Mouse (Mus musculus): ENCODE results near the gene Zfp385a.

Gene Zfp385a

DNA sequence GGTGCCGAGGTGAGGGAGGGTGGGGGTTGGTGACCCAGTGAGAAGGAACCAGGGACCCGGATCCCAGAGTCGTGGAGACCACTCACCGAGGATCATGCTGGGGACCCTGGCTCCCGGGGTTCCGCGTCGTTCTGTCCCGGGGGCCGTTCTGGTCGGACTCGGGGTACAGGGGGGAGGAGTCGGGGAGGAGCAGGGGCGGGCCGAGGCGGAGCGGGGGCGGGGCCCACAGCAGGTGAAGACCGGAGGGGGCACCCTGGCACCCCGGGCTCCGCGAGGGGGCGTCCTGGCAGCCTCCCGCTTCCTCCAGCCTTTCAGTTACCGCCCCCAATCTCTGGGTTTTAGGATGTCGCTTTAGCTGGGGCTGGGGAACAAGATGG, at the start of gene Zfp385a:
Gene Zfp385a, minus strand, starts transcription at position 133 of the 377 bp plus-strand sequence.
- DNase-seq (ENCODE audit: low read depth): no peak

DNA sequence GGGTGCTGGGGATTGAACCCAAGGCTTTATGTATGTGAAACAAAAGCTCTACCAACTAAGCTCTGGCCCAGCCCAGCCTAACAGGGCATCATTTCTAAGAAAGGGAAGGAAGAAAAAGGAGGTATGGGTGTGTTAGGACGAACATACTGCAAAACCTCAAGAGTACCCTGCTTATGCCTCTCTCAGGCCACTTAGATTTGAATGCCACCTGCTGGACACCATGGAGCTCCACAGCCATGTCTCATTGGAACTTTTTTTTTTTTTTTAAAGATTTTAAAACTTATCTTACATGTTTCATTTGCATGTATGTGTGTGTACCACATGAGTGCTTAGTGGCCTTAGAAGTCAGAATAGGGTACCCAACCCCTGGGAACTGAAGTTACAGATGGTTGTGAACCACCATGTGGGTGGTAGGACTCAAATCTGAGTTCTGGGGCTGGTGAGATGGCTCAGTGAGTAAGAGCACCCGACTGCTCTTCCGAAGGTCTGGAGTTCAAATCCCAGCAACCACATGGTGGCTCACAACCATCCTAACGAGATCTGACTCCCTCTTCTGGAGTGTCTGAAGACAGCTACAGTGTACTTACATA, 48.8 kb upstream of the Zfp385a start:
- no peak for DNase-seq (ENCODE audit: low read depth)

DNA sequence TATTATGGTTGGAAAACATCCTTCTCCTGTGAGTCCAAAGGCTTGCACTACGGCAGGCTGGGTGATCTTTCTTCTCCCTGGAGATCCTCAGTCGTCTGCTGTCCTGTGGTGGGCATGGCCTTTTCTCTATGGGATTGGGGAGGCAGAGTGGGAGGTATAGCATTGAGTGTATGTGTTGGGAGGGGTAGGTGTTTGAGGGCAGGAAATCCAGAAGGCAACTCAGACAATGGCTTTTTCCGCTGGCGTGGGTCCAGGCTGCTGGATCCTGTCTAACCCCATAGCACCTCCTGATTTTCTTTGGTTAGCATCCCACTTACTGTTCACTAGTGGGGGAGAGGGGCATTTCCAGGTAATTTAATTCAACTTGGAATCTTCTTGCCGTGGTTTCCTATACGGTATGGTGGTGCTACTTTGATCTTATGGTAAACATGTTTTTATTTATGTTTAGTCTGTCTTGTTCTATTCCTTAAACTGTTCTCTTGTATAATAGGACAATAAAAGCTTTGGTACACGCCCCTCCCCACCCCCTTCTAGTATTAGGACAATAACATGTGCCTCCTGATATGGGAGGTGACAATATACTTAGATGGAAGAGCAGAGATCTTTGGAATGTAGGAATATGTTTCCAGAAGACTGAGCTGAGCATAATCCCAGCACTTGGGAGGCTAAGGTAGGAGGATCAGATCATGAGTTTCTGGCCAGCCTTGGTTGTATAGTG, 44.0 kb upstream of the Zfp385a start:
- no peak for DNase-seq (ENCODE audit: low read depth)

DNA sequence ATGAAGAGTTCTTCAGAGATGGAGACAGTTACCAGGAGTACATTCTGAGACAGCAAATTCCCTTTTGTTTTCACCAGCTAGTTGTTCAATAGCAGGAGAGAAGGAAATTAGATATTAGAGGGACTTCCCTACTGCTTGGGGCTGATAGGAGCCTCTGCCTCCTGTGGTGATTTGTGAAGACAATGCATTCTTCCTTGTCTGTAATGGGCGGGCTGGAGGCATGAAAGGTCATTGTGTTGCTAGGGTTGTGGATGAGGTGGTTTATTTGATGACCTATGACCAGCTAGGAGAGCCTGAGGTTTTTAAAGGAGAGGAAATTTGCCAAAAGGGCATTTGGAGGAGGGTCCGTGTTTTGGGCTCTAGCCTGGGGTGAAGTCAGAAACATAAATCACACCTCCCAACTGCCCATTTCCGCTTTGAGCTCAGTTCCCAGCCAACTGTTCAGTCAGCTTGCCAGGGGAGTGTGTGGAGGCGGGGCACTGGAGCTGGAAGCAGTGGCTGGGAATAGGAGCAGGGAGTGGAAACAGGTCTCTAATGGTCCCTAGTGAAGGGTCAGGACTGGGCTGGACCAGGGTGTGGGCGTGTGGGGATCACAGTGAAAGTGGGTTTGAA, 43.0 kb upstream of the Zfp385a start:
- no peak for DNase-seq (ENCODE audit: low read depth)

DNA sequence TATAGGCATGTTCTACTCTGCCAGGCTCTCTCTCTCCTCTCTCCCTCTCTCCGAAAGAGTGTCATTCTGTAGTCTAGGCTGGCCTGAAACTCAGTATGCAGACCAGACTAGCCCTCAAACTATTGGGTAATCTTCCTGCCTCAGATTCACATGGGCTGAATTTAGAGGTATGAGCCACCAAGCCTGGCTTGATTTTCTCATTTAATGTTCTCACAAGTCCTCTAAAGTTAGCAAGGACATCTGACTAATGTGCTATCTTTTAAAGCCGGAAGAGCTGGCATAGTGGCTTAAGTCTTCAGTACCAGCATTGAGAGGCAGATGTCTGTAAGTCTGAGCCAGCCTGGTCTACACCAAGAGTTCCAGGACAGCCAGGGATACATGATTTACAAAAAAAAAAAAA, 42.2 kb upstream of the Zfp385a start:
- no peak for DNase-seq (ENCODE audit: low read depth)

DNA sequence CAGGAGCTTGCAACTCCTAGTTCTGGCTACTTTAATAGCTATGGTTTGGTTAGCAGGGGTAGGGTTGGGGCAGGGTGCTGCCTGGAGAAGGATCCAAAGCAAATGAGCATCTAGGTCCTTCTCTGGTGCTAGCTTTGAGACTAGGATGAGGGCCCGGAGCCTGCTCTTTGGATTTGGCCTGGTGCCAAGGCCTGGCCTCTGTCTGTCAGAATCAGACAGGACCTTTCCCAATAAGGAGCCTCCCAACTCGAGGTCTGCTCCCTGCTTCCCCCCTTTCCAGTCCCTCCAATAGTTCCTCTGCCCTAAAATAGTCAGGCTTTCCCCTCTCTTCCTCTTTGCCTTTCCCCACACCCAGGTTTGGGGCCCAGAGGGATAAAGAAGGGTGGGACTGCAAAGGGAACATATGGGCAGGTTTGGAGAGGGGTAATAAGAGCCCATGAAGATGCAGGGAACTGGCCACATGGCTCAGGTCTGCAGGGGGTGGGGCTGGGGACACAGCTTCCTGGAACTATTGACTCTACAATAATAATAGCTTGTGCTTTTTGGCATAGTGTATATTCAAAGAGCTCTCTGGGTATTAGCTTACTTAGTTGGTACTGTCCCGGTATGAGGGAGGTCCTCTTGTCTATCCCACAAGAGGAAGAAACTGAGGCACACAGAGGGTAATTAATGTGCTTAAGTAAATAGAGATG, 38.9 kb upstream of the Zfp385a start:
- DNase-seq (ENCODE audit: low read depth): no peak

DNA sequence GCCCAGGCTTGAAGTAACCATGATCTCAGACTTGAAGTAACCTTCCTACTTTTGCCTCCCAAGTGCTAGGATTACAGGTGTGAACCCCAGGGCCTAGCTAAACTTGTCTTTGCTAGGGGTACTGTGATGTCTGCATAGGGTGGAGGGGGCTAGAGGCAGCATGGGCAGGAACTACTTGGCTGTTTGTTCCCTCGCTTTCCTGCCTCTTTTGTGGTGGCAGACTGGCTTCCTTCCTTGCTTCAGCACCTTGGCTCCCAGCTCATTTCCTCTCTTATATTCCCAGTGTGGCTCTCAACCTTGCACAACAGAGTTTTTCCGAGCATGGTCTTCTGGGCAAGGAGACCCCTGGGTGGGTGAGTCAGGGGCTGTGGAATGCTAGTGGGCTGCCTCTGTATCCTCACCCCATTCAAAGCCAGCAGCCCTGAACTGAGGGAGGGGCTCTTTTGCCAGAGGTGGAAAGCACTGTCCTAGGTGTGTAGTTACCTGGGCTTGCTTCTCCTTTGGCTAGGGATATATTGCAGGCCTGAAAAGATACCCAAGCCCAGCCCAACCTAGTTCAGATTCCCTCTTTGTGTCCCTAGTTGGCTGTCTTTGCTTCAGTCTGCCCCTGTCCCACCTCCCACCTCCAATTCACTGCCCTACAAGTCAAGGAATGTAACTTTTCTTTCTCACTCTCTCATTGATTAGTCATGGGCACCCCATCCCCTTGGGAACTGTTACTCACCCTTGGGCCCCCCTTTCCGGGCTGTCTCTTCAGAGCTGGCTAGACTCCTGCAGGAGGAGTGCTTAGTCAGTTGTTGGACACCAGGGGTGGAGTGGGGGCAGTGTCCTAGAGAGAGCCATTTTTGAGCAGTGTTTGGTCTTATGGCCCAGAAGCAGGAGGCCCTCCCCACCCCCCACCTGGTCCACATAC, 38.1 kb upstream of the Zfp385a start:
- no peak for DNase-seq (ENCODE audit: low read depth)

DNA sequence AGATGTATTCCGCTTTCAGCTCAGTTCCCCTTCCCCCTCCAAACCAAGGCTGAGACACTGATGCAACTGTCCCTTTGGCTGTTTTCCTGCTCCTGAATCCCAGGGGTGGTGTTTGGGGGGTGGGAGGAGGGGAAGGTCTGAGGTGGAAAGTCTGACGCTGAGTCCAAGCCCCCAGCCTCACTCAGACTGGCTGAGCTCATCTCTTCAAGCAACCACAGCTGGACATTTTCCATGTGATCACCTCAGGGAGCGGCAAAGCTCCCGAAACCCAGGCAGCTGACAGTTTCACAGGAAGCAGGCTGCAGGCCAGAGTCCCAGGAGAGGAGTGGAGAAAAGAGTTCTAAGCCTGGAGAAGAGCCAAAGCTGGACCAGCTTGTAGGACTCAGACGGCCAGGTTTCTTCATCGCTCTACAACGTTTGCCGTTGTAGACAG, 37.0 kb upstream of the Zfp385a start:
- no peak for DNase-seq (ENCODE audit: low read depth)

DNA sequence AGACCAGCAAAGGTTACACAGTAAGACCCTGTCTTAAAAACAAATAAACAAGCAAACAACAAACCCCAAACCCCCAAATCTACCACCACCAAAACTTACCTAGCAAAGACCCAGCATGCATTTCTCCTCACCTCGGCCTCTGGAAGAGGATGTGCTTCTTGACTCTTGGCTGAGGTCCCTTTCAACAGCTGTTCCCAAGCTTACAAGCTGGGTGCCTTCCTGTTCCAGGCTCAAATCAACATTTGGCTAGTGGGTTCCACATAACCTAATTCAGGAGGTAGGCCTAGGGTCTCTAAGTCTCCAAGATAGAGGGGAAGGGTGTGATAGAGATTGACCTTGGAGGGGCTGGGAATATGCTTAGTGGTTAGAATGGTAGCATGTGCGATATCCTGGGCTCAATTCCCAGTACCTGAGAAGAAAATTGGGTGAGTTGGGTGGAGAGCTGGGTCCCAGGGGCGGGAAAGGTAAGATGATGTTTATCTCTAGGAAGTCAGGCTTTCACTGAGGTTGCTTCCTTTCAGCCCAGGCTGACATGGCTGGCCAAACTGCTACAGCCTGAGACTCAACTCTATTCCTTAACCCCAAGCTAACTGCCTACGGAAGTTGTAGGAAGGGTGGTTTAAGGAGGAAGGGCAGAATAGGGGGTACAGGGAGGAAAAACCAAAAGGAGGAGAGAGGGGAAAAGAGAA, 35.4 kb upstream of the Zfp385a start:
- DNase-seq (ENCODE audit: low read depth): no peak

DNA sequence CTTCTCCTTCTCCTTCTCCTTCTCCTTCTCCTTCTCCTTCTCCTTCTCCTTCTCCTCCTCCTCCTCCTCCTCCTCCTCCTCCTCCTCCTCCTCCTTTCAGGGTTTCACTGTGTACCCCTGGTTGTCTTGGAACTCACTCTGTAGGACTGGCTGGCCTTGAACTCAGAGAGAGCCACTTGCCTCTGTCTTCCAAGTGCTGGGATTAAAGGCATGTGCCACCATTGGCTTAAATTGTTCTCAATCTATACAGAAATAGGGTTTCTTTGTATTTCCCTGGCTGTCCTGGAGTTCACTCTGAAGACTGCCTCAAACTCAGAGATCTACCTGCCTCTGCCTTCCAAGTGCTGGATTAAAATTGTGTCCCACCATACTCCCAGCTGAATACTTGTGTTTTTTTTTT, 32.6 kb upstream of the Zfp385a start:
- DNase-seq (ENCODE audit: low read depth): no peak

DNA sequence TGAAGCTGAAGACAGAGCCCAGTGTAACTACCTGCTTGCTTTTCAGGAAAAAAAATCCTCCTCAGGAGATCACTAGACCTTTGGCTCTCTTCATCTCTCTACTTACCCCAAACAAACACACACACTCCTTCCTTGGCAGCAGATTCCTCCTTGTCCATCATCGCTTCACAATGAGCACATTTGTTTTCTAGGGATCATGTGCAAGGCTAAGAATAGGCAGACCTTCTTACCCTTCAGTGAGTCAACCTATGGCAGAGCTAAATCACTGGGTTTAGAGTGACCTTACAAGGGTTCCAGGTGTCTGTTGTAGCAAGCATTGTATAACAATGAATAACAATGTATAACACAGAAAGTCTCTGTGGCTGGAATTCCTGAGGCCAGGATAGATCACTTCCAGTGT, 31.8 kb upstream of the Zfp385a start:
- no peak for DNase-seq (ENCODE audit: low read depth)

DNA sequence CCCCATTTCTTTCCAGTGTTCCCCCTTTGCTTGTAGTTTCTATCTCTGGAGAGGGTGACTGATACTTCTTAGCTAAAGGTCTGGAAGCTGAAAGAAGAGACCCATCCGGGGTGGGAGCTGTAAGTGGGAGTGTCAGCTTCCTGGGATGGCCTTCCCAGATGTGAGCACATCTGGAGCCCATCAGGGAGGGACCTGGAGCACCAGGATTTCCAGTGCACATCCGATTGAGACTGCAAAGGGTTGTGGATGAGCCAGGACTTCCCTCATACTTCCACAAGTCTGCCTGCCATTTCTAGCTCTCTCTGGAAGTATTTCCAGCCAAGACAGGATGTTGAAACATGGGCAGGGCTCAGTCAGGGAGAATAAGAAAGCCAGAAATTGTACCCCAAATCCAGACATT, 31.3 kb upstream of the Zfp385a start:
- no peak for DNase-seq (ENCODE audit: low read depth)

DNA sequence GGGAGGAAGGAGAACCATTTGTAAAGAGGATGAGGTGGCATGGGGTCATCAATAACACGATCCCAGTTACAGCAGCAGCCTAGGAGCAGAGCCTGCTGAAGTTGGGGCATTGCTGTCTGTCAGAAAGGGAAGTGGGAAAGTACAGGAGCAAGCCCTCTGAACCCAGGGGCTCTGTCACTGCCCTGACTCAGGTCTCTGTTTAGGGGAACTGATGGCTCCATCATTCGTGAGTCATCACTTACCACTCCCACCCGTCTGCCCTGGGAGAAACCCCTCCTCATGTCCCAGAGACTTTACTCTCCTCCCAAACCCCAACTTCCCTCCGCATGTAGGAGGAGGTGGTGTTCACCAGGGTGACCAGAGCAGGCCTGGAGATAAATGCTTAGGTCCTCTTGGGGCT, 30.6 kb upstream of the Zfp385a start:
- no peak for DNase-seq (ENCODE audit: low read depth)

DNA sequence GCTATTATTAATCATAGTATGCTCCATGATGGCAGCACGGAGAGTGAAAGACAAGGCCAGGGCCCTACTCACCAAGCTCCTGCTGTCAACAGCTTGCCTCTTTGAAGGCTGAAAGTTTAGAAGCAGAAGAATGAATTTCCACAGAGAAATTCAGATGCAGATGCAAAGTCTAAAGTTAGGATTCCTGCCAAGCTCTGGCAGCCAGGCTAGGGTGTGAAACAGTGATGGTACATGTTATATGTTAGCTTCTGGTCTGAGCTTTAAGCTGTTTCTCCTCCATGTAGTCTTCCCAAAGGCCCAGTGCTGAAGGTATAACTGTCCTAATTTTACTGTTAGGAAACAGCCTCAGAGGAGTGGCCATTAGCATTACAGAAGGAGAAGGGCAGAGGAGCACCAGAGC, 29.2 kb upstream of the Zfp385a start:
- DNase-seq (ENCODE audit: low read depth): no peak

DNA sequence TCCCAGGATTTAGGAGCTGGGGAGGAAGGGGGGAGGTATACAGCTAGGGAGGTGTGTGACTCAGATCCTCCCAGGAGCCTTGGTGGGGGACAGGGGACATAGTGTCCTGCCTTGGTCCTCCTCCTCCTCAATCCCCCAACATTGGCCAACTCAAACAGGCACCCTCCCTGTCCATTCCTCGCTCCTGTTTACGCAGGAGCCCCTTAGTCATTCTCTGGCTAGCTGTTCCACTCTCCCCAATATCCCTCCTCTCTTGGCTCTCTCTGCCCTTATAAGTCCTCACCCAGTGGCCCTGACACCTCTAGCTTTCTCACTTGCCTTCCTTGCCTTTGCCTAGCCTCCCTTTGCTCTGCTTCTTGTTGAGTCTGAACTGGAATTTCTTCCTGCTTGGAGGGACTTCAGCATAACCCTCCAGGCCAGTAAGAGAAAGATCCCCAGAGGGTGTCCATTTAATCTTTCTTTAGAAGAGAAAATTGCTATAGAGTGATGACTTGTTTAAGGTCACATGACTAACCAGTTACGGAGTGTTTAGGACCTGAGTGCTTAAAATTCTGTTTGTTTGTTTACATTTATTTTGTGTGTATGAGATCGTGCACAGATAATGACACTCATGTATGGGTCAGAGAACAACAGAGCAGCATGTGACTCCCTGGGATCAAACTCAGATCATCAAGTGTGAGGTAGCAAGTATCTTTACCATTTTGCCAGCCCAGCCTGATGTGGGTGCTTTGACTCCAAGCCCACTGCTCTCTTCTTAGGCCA, 28.5 kb upstream of the Zfp385a start:
- no peak for DNase-seq (ENCODE audit: low read depth)

DNA sequence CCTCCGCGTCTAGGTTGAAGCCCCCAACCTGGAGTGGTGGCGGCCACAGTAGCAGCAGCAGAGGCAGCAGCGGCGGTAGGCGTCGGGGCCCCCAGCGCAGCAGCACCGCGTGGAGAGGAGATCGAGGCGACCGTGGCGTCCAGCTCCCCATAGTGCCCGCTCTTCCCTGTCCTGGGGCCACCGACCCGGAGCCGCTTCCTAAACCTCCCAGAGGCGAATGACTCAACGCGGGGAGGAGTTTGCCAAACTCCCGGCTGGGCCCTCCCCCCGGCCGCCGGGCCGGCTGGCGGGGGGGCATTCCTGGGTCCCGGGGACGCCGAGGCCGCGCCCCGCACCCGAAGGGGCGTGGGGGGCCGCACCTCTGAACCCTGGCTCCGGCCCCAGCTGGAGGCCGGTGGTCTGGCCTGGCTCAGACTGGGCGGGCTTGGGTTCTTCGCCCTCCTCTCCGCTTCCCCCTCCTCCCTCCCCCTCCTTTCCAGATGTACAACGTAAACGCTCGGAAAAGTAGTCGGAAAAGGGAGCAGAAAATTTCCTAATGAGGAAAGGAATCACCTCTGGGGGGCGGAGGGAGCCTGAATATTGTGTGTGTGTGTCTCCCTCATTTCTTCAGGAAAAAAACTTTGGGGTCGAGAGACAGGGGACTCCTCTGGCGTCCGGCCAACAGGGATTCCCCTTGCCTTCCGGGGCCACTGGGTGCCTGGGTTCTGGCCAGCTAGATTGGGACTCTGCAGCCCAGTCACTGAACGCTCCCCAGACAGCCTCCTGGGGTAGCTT, 26.7 kb upstream of the Zfp385a start, which contains the start of gene Itga5:
Gene Itga5, minus strand, starts transcription at position 388 of the 774 bp plus-strand sequence.
- no peak for DNase-seq (ENCODE audit: low read depth)

DNA sequence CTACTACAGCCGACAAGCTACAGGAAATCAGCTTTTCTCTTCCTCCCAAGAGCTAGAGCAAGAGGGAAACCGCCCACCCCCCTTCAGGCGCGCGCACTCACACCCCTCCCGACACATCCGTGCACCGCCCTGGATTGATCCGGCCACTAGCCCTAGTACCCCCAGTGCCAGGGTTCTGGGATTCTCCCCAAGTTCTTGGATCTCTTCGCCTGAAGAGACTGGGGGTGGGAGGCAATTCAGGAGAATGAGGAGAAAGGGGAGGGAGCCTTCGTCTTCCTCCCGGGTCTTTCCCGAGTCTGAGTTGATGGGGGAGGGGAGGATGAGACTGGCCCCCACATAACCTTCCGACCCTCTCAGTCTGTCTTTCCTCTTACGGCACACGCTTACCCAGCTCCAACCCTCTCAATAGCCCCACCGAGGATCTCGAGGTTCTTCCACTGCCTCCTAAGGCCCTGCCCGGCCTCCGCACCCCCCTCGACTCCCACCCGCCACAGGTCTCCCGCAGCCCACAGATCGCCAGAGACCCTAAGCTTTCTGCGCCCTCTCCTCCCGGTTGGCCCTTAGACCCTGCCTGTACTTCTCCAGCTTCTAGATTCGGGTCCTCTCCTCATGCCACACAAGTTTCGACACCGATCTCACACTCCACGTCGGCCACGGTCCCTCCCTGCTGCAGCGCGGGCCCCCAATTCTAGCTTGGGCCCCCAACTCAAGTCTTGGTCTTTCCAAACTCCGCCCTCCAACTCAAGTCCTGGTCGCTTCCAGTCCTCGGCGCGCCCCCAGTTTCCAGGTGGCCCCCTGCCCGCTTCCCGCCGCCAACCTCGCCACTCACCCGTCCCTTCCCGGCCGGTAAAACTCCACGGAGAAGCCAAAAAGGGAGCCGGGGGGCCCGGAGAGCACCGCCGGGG, 25.8 kb upstream of the Zfp385a start:
- DNase-seq (ENCODE audit: low read depth): no peak

DNA sequence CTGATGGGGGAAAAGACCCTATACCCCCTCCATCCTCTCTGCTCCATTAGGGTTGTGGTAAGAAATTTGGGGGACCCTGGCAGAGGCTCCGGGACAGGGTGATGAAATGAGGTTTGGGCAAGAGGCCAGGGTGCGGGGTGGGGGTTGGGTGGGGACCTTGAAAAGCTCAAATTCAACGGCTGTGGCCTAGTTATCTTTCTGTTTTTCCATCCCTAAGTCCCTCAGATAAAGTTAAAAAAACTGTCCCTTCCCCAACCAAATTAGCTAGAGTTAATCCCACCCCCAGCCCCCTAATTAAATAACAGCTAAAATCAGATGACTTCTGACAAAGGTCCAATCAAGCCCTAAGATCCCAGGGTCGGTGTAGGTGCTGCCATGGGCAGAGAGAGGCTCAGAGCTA, 24.9 kb upstream of the Zfp385a start:
- no peak for DNase-seq (ENCODE audit: low read depth)

DNA sequence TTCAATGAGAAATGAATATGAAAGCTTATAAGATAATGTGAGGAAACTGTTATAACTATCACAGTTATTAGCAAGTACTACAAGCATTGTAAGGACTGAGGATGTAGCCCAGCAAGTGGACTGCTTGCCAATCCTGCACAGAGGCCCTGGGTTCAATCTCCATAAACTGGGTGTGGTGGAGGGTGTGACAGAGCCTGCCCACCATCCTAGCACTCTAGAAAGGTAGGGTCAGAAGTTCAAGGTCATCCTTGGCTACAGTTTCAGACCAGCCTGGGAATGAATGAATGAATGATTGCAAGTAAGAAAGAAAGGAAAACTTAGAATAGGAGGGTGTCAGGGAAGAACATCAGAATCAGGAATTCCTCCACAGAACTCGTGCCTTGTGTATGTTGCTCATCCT, 23.9 kb upstream of the Zfp385a start:
- DNase-seq (ENCODE audit: low read depth): no peak

All from c-Kit-positive CD71-negative TER-119-negative erythroid progenitor cells, embryonic 14.5 days (primary cell).